Mouse (Mus musculus) inflammation-experienced regulatory T-cells, adult 6 months (primary cell): ENCODE results near the gene Trim13. TPM values are rescaled to one million over a fixed set of nuclear protein-coding genes. Genes with fewer than 3 reads are reported as not detected.

Experiments used
- ATAC-seq: one replicate; pipeline ENCODE4 v1.8.0; 2017
- polyA plus RNA-seq, 3 experiments: library from polyadenylated mRNA; unstranded; fragments of 100-300 nt; shearing (Covaris generic); gene quantifications; one replicate each; pipeline ENCODE4 v1.2.1; 2017

Trim13 gene
- polyA plus RNA-seq, 3 experiments from 2014 or later = 4.0 to 8.2 (median 8.0) TPM

DNA sequence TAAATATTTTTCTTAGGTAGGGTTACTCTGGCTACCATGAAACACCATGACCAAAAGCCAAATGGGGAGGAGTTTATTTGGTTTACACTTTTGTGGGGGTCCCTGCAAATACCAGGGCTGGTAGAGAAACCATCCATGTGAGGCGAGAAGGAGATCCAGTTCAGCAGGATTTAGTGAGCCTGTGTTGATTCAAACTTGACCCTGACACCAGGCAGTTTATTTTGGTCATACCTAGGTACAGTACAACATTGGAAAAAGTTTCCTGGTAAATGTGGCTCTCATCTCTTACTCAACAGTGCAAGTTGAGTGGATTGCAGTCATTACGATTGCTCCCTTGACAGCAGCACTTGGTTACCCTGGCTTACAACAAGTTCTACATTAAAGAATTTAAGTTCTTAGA is 15.3 kb downstream of the Trim13 start:
- ATAC-seq = no peak

- ATAC-seq = no peak
Measured at GRCm38 (mm10) chr14:61620371-61620770, 22.3 kb downstream of the Trim13 start.

DNA sequence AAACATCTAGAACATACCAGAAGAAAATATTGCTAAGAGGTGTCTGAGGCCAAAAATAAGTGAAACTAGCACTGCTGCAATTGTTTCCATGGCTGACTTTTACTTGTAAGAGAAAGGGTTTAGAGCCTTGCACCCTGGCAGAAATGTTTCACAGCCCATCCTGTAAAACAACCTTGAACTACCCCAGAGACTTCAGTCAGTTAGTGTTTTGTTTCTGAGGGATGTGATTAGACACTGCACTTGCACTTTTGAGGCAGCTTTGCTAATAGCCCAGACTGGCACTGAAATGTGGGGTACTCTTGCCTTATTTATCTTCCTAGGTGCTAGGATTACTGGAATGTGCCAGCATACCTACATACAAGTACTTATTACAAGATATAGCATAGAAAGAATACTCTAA is 37.9 kb downstream of the Trim13 start:
- no peak for ATAC-seq

- no peak for ATAC-seq
Measured at GRCm38 (mm10) chr14:61642668-61643067, 44.6 kb downstream of the Trim13 start.

DNA sequence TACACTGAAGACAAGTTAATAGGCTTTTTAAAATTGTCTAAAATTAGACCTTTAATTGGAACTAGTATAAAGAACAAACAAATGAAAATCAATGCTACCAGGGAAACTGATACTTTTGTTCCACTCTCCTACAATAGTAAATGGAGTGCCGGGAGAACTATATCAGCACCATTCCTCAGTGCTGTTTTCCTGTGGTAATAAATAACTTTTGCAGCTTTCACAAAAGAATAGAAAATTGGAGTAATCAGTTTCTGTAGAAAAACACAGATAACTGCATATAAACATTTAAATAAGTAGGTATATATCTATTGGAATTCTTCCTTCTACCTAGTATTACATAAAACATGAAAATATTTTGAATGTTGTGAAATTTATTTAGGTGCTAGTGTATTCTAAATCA is 47.5 kb downstream of the Trim13 start:
- no peak for ATAC-seq

- ATAC-seq = no peak
Measured at GRCm38 (mm10) chr14:61647182-61647880, 49.3 kb downstream of the Trim13 start.

DNA sequence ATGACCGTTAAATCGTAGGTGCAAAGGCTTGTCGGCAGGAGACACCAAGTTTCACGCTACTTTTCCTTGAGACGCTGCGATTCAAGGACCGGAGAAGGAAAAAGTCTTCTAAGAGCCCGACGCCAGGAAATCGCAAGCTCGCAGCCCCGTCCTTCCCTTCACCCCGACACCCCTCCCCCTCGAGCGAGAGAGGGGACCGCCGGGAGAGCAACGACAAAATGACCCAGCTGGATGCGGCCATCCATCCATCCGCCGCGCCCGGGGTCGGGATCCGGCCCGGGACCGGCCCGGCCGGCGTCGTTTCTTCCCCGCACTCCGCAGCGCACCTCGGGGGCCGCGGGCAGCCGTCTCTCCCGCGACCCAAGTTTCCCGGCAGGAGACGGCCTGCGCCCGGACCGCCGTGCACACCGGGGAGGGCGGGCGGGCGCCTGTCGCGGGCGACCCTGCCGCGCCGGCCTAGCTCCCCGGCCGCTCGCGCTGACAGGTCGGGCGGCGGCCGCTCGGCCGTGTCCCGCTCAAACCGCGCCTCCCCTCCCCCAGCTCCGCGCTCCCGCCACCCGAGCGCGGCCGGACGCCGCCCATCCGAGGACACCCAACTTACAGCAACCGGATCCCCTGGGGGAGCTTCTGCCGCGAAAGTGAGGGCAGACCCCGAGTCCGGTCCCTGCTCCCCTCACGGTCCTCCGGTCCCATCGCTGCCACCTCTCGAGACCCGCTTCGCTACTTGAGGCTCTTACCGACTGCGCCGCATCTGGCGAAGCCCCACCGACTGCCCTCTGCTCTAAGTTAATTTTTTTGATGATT is 50.0 kb downstream of the Trim13 start:
- ATAC-seq = peak; percentile 14

- peak; percentile 81 for ATAC-seq
Measured at GRCm38 (mm10) chr14:61648685-61649504, 50.8 kb downstream of the Trim13 start.

- ATAC-seq = no peak
Measured at GRCm38 (mm10) chr14:61650291-61650960, 52.4 kb downstream of the Trim13 start.

Other genes with a start within 250 kb of the Trim13 start
- 10 to 100 TPM in 2 of 3 experiments, 1 to 10 TPM in 1; 8.3 to 13.0 (median 10.1) TPM for gene Ebpl, start 237.8 kb upstream of the Trim13 start, polyA plus RNA-seq
- 10 to 100 TPM; 34.2 to 58.5 (median 40.3) TPM for gene Kpna3, start 158.4 kb upstream of the Trim13 start, polyA plus RNA-seq
- 10 to 100 TPM in 1 of 3 experiments, 1 to 10 TPM in 2; 7.4 to 11.5 (median 7.7) TPM for gene Spryd7, start 41.4 kb upstream of the Trim13 start, polyA plus RNA-seq
- gene Kcnrg, start 9.2 kb downstream of the Trim13 start, polyA plus RNA-seq = under 1 TPM; 0.60 to 0.98 (median 0.91) TPM